Mouse (Mus musculus): ENCODE data around the gene Tgm1. TPM values are rescaled to one million over a fixed set of nuclear protein-coding genes. Genes with fewer than 3 reads are reported as not detected.

The Tgm1 gene
- polyA plus RNA-seq, 2 experiments: 2.0 to 2.4 TPM

DNA sequence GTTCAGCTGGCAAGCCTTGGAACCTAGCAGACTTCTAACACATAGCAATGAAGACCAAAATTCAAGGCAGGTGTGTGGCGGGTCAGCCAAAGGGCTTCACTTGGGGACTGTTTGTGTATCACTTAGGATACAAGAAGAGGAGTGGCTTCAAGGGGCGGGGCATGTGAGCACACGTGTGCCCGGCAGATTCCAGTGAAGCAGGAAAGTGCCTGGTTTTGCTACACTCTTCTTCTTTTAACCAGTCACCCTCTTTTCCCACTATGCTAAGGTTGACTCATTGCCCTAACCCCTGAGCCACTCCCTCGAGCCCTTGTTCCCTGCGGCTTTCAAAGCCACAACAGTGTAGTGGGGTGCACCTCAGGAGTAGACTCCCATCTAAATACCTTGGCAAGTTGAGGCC, 1.2 kb upstream of the Tgm1 start:
- no peak overlapping the region for H3K4me3 ChIP-seq (ENCODE audit: insufficient read depth in 1 of 2, low read depth in 2 of 2, low read length in 2 of 2)
- no peaks in the 10 kb centered on the region for H3K27me3 ChIP-seq (ENCODE audit: control insufficient read depth, insufficient read depth, low read length)
- no peak overlapping the region for H3K9ac ChIP-seq (replicated peaks)
- TF ChIP-seq EP300 (IDR thresholded peaks at IDR 0.05; ENCODE audit: low read depth) (no peak), CTCF (IDR thresholded peaks at IDR 0.05; ENCODE audit: low read depth) (no peak)
- H3K4me1 ChIP-seq (replicated peaks; ENCODE audit: control insufficient read depth in 2 of 2, insufficient read depth in 2 of 2, low read length in 1 of 2): 0 out of 4 replicates have a peak, but pooled peaks cover 0 to 4% of the 10 kb centered on the region in 2 experiments
- no peak for DNase-seq (ENCODE audit: low read depth in 3 of 3, low spot score in 3 of 3)
- H3K9me3 ChIP-seq (ENCODE audit: control insufficient read depth, low read length): no peaks in the 10 kb centered on the region
- H3K4me2 ChIP-seq (ENCODE audit: low read depth): no peak overlapping the region
- no peaks in the 10 kb centered on the region for H3K36me3 ChIP-seq (replicated peaks; ENCODE audit: control insufficient read depth, insufficient read depth, low read depth)
- no peak for ATAC-seq (ENCODE audit: insufficient read depth)
- WGBS (ENCODE audit: insufficient replicate concordance): 34% methylated on average over 6 of the region's 6 CpGs
- no peak overlapping the region for H3K27ac ChIP-seq

DNA sequence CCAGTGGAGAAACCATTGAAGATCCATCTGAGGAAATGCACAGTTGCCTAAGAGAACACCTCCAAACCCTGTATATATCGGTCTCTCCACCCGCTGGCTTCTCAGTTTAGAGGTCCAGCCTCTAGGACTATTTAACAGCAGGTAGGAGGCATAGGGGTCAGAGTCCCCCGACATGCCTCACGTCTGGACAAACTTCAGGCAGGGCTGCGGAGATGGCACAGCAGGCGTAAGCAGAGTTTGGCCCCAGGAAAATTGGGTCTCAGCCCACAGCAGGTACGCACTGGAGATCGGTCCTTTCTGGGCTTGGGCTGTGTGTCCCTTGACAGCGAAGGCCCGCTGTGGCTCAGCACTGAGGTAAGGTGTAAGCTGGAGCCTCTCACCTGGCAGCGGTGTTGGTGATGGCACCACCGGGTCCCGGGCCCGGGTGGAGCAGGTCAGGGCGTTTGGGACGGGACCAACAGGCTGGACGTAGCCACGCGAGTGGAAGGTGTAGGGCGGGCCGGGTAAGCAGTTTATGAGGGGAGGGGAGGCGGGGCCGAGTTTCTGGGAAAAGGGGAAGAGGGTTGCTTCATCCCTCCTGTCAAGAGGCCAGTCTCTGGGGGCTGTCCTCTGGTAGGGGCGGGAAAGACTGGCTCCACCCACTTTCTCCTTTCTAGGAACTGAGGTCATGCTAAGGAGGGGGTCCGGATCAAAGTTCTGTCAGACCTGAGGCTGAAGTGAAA, 558 bp downstream of the Tgm1 start:
- TF ChIP-seq EP300 (IDR thresholded peaks at IDR 0.05; ENCODE audit: low read depth) (no peak), CTCF (IDR thresholded peaks at IDR 0.05; ENCODE audit: low read depth) (no peak)
- Histone ChIP-seq H3K27me3 (ENCODE audit: control insufficient read depth, insufficient read depth, low read length) (no peaks in the 10 kb centered on the region), H3K27ac (no peak overlapping the region), H3K36me3 (replicated peaks; ENCODE audit: control insufficient read depth, insufficient read depth, low read depth) (no peaks in the 10 kb centered on the region), H3K9ac (replicated peaks) (no peak overlapping the region; the same call in 1 of the 2 replicates), H3K4me1 (replicated peaks; ENCODE audit: control insufficient read depth in 2 of 2, insufficient read depth in 2 of 2, low read length in 1 of 2) (0 out of 4 replicates have a peak, but pooled peaks cover 0 to 4% of the 10 kb centered on the region in 2 experiments), H3K9me3 (ENCODE audit: control insufficient read depth, low read length) (no peaks in the 10 kb centered on the region), H3K4me3 (ENCODE audit: insufficient read depth in 1 of 2, low read depth in 2 of 2, low read length in 2 of 2) (peak overlapping the region; percentile 4 to 45; a peak in 3 of 4 replicates), H3K4me2 (ENCODE audit: low read depth) (peak overlapping the region; percentile 58)
- WGBS (ENCODE audit: insufficient replicate concordance): 14% methylated on average over 25 of the region's 25 CpGs
- DNase-seq (ENCODE audit: low read depth in 3 of 3, low spot score in 3 of 3) (no peak), ATAC-seq (ENCODE audit: insufficient read depth) (peak; percentile 34)

DNA sequence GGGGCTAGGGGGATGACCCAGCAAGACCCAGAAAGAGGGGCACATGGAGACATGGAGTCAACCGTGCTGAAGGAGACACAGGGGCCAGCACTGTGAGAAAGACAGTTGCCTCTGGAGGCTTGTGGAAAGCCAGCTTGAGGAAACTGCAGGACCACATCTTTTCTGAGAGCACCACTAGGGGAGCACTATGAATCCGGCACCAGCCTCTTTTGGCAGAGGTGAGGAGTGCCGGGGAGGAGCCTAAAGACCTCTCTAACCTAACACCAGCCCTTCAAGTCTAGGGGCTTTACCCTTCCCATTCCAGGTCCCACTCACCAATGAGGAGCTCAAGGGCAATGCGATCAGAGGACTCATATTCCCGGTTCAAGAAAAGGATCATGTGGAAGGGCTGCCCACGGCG, 1.9 kb downstream of the Tgm1 start:
- Histone ChIP-seq H3K27ac (no peak overlapping the region), H3K27me3 (ENCODE audit: control insufficient read depth, insufficient read depth, low read length) (no peaks in the 10 kb centered on the region), H3K9me3 (ENCODE audit: control insufficient read depth, low read length) (no peaks in the 10 kb centered on the region), H3K36me3 (replicated peaks; ENCODE audit: control insufficient read depth, insufficient read depth, low read depth) (no peaks in the 10 kb centered on the region), H3K9ac (replicated peaks) (no peak overlapping the region), H3K4me2 (ENCODE audit: low read depth) (no peak overlapping the region), H3K4me1 (replicated peaks; ENCODE audit: control insufficient read depth in 2 of 2, insufficient read depth in 2 of 2, low read length in 1 of 2) (peaks cover 0 to 14% of the 10 kb centered on the region in 2 experiments; a peak in 2 of 4 replicates), H3K4me3 (ENCODE audit: insufficient read depth in 1 of 2, low read depth in 2 of 2, low read length in 2 of 2) (no peak overlapping the region)
- DNase-seq (ENCODE audit: low read depth in 3 of 3, low spot score in 3 of 3) (no peak), ATAC-seq (ENCODE audit: insufficient read depth) (no peak)
- TF ChIP-seq EP300 (IDR thresholded peaks at IDR 0.05; ENCODE audit: low read depth) (no peak), CTCF (IDR thresholded peaks at IDR 0.05; ENCODE audit: low read depth) (peak; percentile 21)
- WGBS (ENCODE audit: insufficient replicate concordance): 68% methylated on average over 7 of the region's 7 CpGs

DNA sequence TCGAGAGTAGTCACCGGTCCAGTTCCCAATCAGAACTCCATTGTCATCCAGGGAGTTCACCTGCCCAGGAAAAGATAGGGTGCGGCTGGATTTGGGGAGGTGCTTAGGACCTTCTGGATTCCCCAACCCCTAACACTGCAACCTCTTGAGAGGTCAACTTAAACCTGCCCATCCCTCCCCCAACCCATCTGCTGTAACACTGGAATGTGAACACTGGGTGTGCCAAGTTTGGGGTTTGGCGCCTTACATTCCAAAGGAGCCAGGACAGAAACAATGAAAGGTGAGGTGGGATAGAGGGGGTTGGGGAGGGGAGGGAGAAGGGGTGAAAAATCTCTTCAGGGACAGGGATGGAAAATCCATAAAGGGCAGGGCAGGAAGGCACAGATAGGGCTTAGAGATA, 4.2 kb downstream of the Tgm1 start:
- DNase-seq (ENCODE audit: low read depth in 3 of 3, low spot score in 3 of 3) (no peak), ATAC-seq (ENCODE audit: insufficient read depth) (no peak)
- Histone ChIP-seq H3K36me3 (replicated peaks; ENCODE audit: control insufficient read depth, insufficient read depth, low read depth) (no peaks in the 10 kb centered on the region), H3K4me2 (ENCODE audit: low read depth) (no peak overlapping the region), H3K9me3 (ENCODE audit: control insufficient read depth, low read length) (no peaks in the 10 kb centered on the region), H3K9ac (replicated peaks) (no peak overlapping the region), H3K27me3 (ENCODE audit: control insufficient read depth, insufficient read depth, low read length) (no peaks in the 10 kb centered on the region), H3K27ac (no peak overlapping the region), H3K4me1 (replicated peaks; ENCODE audit: control insufficient read depth in 2 of 2, insufficient read depth in 2 of 2, low read length in 1 of 2) (peaks cover 0 to 26% of the 10 kb centered on the region in 2 experiments; a peak in 2 of 4 replicates), H3K4me3 (ENCODE audit: insufficient read depth in 1 of 2, low read depth in 2 of 2, low read length in 2 of 2) (no peak overlapping the region)
- TF ChIP-seq CTCF (IDR thresholded peaks at IDR 0.05; ENCODE audit: low read depth) (no peak), EP300 (IDR thresholded peaks at IDR 0.05; ENCODE audit: low read depth) (no peak)
- 79% methylated on average over 4 of the region's 4 CpGs for WGBS (ENCODE audit: insufficient replicate concordance)

DNA sequence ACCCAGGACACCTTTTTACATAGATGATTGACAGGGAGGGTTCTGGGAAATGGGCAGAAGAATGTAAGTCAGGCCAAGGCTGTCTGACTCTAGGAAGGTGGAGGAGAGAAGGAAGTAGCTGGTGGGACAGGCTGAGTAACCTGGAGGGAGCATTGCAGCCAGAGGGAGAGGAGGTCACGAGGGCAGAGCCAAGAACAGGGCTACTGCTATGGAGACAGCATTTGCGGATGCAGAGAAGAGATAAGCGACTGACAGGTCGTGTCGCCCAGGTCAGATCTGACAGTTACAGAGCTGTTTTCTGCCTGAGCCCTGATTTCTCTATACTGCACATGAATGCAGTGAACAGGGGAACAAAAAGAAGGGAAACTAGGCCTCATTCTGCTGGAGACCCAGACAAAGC, 6.3 kb downstream of the Tgm1 start:
- ATAC-seq (ENCODE audit: insufficient read depth) (peak; percentile 67; the same call in 1 of the 2 replicates), DNase-seq (ENCODE audit: low read depth in 3 of 3, low spot score in 3 of 3) (no peak)
- no peak overlapping the region for H3K4me3 ChIP-seq (ENCODE audit: insufficient read depth in 1 of 2, low read depth in 2 of 2, low read length in 2 of 2)
- no peak overlapping the region for H3K27ac ChIP-seq
- H3K4me1 ChIP-seq (replicated peaks; ENCODE audit: control insufficient read depth in 2 of 2, insufficient read depth in 2 of 2, low read length in 1 of 2): peaks cover 0 to 22% of the 10 kb centered on the region in 2 experiments; a peak in 2 of 4 replicates
- no peaks in the 10 kb centered on the region for H3K27me3 ChIP-seq (ENCODE audit: control insufficient read depth, insufficient read depth, low read length)
- TF ChIP-seq EP300 (IDR thresholded peaks at IDR 0.05; ENCODE audit: low read depth) (peak; percentile 52), CTCF (IDR thresholded peaks at IDR 0.05; ENCODE audit: low read depth) (no peak)
- H3K36me3 ChIP-seq (replicated peaks; ENCODE audit: control insufficient read depth, insufficient read depth, low read depth): no peaks in the 10 kb centered on the region
- no peak overlapping the region for H3K9ac ChIP-seq (replicated peaks)
- 14% methylated on average over 5 of the region's 5 CpGs for WGBS (ENCODE audit: insufficient replicate concordance)
- H3K9me3 ChIP-seq (ENCODE audit: control insufficient read depth, low read length): no peaks in the 10 kb centered on the region
- no peak overlapping the region for H3K4me2 ChIP-seq (ENCODE audit: low read depth)
